Mouse (Mus musculus): ENCODE measurements at regions not wholly inside any gene's neighbourhood (a gene's known extent, or its start where the extent isn't known, plus 50 kb on each side); places are given as distances from the start of the nearest gene placed in this dataset.

GRCm38 (mm10) chr7:37342613-37343012, 430.8 kb downstream of the Zfp536 start:
- DNase-seq (ENCODE audit: low read depth) = no peak

GRCm38 (mm10) chr7:37343021-37343593, 430.3 kb downstream of the Zfp536 start:
- DNase-seq (ENCODE audit: low read depth) = no peak

DNA sequence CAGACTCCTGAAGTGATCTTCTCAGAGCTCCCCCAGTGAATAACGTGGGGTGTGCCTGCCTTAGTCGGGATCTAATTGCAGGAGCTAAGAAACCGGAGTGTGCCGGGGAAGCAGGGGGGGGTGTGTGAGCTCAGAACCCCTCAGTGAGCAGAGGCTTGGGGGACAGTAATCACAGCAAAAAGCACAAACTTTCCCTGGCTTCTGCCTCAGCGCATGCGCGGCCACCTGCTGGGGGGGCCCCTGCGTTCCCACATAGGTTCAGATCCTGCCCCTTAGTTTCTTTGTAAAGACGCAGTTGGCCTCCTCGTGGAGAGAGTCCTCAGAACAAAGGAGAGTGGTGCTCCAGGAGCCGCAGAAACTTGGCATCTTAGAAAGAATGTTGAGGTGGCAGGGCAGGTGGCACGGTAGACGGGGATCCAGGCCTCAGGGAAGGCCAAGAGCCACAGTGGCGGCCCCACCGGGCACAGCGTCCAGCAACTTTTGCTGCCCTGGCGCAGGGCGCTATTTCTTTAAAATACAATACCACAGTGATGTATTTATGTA, 429.7 kb downstream of the Zfp536 start:
- DNase-seq (ENCODE audit: low read depth) = no peak

DNA sequence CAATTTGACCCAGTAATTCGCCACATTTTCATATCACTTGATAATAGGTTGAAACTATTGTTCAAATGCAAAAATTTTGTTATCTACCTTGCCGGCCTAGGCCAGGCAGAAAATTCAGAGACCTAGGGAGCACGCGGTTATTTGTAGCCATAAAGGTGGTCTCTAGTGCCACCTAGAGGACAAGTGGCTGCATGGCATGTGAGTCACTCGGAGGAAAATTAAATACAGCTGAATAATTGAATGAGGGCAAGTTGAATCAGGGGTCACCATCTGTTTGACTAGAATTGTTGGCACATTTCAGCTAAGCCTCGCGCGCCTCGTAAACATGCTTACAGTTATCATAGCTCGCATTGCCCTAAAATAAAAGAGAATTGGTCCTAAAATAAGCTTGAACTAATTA, 427.4 kb downstream of the Zfp536 start:
- DNase-seq (ENCODE audit: low read depth) = peak; percentile 53

- peak; percentile 40 for DNase-seq (ENCODE audit: low read depth)
These were observed 415.6 kb downstream of the Zfp536 start for GRCm38 (mm10) chr7:37357647-37358395.

GRCm38 (mm10) chr7:37358492-37358891, 414.9 kb downstream of the Zfp536 start:
- no peak for DNase-seq (ENCODE audit: low read depth)

DNA sequence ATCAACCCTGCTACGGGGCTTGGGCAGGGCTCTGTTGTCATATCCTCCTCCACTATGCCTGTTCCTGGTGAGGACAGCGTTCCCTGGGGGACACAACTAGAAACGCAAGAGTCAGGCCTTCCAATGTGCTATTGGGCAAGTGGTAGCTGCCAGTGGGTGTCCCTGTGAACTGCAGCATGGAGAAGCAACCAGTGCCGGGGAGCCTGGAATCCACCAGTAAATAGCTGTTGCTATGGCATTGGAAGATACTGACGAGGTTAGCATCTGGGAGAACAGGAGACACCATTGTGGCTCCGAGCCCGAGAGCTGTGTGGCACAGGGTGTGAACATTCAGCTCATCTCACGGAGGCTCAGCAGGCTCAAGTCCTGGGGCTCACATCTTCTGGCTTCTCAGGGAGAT, 414.0 kb downstream of the Zfp536 start:
- no peak for DNase-seq (ENCODE audit: low read depth)

GRCm38 (mm10) chr7:37360171-37360570, 413.3 kb downstream of the Zfp536 start:
- DNase-seq (ENCODE audit: low read depth) = no peak

DNA sequence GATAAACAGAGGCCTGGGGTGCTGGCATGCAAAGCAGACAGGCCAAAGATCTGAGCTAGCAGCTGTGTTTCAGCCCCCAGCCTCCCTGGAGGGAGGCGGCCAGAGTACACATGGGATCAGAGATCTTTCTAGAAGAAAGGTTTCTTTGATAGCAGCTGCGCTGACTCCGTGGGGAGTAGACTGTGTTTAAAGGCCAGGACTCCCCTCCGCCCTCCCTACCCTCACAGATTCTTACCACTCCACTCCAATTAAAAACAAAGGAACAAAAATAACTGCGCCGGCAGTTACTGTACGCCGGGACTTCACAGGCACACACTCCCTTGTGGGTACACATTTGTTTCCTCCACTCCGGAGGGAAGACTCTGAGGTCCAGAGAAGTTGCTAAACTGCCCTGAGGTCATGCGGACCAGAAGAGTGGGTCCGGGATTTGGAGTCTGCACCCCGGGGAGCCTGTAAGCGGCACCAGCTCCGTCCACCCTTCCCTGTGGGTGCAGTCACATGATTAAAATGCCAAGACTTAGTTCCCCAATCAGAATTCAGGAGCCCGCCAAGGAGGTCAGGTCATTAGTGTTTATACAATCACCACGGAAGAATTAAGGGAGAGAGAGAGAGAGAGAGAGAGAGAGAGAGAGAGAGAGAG, 411.5 kb downstream of the Zfp536 start:
- no peak for DNase-seq (ENCODE audit: low read depth)

DNA sequence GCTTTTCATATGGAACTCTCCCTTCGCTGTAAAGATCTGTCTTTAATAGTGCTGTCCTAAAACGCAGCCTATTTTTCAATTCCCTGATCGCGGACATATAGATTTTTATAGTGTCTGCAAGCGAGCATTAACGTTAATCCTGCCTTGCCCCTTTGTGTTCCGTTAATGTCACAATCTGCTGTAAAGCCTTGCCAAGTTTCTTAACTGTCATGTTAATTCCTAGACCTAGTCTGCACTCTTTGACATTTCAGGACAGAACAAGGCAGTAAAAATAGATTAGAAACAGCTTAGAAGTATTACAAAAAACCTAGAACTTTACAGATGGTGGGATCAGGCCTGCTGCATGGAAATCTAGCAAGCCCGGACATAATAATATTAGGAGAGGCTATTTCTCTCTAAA, 410.6 kb downstream of the Zfp536 start:
- no peak for DNase-seq (ENCODE audit: low read depth)

GRCm38 (mm10) chr7:37363629-37364175, 409.7 kb downstream of the Zfp536 start:
- DNase-seq (ENCODE audit: low read depth) = no peak

DNA sequence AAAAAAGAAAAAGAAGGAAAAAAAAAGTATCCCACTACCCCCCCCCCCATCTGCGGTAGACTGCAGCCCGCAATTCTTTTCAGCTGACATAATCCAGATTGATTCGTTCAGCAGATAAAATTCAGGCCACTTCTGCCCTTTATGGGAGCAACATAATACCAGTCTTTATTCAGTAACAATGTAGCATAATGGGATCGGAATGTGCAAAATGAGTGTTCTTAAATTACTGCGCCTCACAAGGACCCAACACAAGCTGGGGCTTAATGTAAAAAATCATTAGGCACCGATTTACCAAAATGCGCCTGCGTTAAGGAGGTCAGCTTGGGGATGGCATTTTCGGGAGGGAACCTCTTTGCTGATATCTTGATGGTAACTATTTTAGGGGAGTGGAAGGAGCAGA, 409.2 kb downstream of the Zfp536 start:
- no peak for DNase-seq (ENCODE audit: low read depth)

DNA sequence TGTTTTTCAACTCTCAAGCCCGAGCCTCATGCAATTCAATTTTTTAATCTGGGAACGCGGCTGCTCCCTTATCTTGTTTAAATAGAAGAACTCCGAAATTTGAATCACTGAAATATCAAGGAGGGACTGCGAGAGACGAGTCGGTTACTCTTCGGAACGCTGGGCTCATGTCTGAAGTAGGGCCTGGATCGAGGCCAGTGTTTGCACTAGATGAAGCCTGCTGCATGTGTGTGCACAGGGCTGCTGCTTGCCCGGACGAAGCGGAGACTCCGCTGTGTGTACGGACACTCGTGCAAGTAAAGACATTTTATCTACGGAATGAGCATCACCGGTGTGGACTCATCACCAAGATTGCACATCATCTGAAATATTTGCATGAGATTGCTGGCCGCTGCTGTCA, 407.4 kb downstream of the Zfp536 start:
- no peak for DNase-seq (ENCODE audit: low read depth)

DNA sequence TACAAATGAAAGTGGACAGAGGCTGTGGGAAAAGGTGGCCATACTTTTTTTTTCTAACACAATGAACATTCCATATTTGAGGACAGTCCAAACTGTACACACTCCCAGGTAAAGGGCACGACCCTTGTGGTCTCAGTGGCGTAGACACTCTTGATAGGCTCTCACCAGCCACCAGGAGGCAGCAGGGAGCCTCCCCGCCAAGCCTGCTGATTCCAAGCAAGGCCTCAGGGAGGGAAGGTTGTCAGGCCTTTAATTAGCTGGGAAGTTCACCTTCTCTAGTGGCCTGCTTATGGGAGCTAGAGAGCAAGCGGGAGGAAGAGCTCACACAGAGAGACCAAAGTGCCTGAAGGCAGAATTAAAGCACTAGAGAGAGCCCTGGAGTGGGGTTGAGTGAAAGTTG, 403.7 kb downstream of the Zfp536 start:
- DNase-seq (ENCODE audit: low read depth) = no peak

- peak; percentile 27 for DNase-seq (ENCODE audit: low read depth)
These were observed 399.6 kb downstream of the Zfp536 start for GRCm38 (mm10) chr7:37373864-37374263.

DNA sequence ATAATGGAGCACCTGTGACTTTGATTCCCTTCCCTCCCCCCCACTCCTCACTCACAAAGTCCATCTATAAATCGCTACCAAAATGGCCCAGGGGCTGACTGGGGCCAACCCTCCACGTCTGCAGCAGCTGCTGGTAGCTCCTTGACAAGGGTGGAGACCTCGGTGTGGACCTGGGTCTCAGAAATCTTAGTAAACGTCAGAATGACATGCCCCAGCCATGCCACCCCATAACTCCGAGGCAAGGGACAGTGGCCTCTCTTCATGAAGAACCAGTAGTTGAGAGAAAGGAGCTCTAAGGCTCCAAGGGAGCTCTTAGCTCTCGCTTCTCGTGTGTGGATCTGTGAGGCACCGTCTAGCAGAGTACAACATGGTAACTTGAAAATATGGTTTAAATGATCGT, 398.4 kb downstream of the Zfp536 start:
- DNase-seq (ENCODE audit: low read depth) = no peak

DNA sequence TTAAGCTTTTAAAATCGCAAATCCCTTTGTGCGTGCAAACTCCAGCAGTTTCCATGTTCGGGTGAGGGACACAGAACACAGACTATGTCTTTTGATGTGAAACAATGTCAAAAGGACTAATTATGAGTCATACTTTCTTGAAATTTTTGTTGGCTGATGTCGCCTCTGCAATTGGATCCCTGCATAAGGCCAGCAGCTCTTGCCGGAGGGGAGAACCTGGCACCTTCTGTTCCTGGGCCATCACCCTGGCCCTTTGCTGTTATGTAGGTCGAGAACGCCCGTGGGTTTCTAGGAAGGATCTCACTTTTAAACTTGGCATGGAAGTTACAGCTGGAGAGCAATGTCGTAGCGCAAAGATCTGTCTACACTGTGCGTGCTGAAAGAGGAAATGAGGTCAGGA, 397.9 kb downstream of the Zfp536 start:
- no peak for DNase-seq (ENCODE audit: low read depth)

- no peak for DNase-seq (ENCODE audit: low read depth)
These were observed 397.2 kb downstream of the Zfp536 start for GRCm38 (mm10) chr7:37376207-37376606.

GRCm38 (mm10) chr7:37377889-37378521, 395.4 kb downstream of the Zfp536 start:
- no peak for DNase-seq (ENCODE audit: low read depth)

DNA sequence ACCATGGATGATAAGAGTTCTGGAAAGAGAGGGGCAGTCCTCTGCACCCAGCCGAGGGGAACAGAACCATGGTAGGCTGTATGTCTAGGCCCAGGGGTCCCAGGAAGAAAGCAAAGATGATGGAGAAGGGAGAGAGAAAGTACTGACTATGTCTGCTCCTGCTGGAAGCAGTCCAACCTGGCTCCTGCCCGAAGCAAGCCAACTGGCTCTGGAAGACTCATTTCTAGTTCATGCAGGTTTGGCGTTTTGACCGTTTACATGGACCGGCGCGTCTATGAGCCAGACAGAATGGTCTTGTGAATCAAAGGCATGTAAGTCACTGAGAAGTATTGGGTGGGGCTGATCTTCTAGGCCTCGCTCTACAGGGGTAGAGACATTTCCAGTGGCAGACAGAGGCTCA, 385.6 kb downstream of the Zfp536 start:
- DNase-seq (ENCODE audit: low read depth) = no peak

DNA sequence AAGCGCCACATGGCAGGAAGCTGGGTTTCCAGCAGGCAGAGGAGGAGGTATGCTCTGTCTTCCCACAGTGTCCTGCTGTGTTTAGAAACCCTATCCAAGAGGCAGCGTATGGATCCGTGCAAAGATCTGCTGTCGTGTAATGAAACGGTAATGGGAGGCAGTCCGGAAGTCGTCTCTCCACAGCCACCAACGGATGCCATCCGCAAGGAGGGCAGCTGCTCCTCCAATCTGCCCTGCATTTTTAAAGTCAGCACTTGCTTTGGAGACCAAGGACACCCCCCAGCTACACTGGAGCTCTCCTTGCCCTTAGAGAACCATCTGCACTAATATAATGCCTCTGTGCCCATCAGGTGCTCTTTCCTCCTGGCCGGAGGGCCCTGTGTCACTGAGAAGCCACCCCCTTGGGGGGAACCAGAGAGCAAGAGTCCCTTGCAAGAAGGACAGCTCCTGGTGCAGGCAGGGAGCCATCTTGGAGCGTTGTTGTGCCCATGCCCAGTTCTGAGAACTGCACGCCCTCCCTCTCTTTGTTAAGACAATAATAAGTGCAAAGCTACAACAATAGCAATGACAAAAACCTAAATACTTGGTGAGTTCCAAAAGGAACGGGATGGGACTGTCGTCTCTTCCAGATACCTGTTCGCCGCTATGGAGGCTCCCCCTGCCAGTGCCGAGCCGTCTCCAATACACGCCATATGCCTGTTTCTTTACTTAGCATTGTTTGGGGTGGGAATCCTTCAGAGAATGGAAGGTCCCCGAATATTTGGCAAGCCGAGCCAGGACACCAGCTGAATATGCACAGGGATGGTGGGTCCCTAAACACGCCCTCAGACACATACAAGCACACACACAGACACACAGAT, 384.4 kb downstream of the Zfp536 start:
- DNase-seq (ENCODE audit: low read depth) = no peak

DNA sequence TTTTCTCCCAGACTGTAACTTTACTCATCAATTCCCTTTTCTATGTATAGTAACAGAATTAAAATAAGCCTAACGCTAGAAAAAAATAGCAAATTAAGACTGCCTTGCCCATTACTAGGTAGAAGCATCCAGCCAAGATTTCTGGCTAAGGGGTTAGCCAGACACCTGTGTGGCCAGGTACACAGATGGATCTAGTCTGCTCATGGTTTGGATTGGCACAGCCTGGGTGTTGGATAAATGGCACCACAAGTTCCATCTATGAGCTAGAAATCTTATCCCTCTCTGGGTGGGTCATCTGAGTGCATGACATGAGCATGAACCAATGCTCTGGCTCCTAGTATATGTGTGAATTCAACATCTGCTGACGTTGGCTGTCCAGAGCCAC, 383.7 kb downstream of the Zfp536 start:
- DNase-seq (ENCODE audit: low read depth) = no peak

Data from fibroblast of lung, adult 2 months (primary cell).